Mouse (Mus musculus): ENCODE data around the gene Col9a1. TPM values are rescaled to one million over a fixed set of nuclear protein-coding genes. Genes with fewer than 3 reads are reported as not detected.

The Col9a1 gene
- total RNA-seq (2014; fragmentation: Nextera tagmentation) (not detected in 2 replicates), total RNA-seq (2017) (not detected in 2 replicates)

GRCm38 (mm10) chr1:24177224-24177851 is at the start of gene Col9a1:
Gene Col9a1 (plus strand): TSS chr1:24177610.
- no peak for ATAC-seq (replicated peaks; ENCODE audit: low FRiP score, low TSS enrichment, poor library complexity, severe bottlenecking)

GRCm38 (mm10) chr1:24127866-24128265 is 49.5 kb upstream of the Col9a1 start:
- ATAC-seq (replicated peaks; ENCODE audit: low FRiP score, low TSS enrichment, poor library complexity, severe bottlenecking), result no peak

- ATAC-seq (replicated peaks; ENCODE audit: low FRiP score, low TSS enrichment, poor library complexity, severe bottlenecking), result no peak
These were observed 43.6 kb upstream of the Col9a1 start for GRCm38 (mm10) chr1:24133853-24134252.

DNA sequence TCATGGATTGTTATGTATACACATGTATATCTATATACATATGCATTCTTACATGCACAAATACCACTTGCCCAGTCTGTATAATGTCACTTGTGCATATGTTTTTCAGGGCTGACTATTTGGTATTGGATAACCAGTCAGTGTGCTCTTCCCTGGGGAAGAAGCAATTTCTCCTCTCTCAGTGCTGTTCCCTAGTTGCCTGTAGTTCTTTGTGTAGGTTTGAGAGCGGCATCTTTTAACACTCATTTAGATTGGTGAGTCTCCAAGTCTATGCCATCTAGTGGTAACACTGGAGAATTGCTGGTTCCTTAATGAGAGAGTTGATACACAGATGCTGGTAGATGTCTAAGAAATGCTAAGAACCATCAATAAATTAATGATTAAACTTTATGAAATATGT is 42.6 kb upstream of the Col9a1 start:
- peak; percentile 71 for ATAC-seq (replicated peaks; ENCODE audit: low FRiP score, low TSS enrichment, poor library complexity, severe bottlenecking)

GRCm38 (mm10) chr1:24137133-24137532 is 40.3 kb upstream of the Col9a1 start:
- peak; percentile 87 for ATAC-seq (replicated peaks; ENCODE audit: low FRiP score, low TSS enrichment, poor library complexity, severe bottlenecking)

DNA sequence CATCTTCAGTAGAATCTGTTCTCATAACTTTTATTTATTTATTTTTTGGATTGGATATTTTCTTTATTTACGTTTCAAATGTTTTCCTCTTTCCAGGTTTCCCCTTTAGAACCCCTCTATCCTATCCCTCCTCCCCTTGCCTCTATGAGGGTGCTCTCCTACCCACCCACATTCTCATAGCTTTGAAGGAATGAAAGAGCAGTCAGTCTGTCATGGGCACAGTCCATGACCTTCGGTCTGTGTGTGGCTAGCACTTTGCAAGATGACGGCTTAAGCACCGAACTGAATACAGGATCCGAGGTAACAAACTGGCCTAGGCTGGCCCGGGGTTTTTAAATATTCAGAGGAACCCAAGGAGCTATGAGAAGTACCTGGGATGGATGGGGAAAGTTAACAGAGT is 36.9 kb upstream of the Col9a1 start:
- ATAC-seq (replicated peaks; ENCODE audit: low FRiP score, low TSS enrichment, poor library complexity, severe bottlenecking), result no peak

DNA sequence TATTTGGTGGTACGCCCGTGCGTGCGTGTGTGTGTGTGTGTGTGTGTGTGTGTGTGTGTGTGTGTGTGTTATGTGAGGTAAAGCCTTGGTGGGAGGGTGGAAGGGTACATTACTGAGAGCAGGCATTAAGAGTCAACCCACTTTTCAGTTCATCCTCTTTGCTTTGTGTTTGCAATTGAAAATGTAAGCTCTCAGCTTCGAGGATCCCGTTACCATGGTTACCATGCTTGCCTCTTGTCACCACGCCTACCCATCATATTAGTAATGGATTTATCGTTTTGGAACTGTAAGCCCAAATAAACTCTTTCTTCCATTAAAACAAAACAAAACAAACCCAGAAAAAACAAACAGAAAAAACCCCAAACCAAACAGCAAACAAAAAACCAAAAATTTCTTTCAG is 33.9 kb upstream of the Col9a1 start:
- ATAC-seq (replicated peaks; ENCODE audit: low FRiP score, low TSS enrichment, poor library complexity, severe bottlenecking), result no peak

- ATAC-seq (replicated peaks; ENCODE audit: low FRiP score, low TSS enrichment, poor library complexity, severe bottlenecking), result no peak
These were observed 19.7 kb upstream of the Col9a1 start for GRCm38 (mm10) chr1:24157751-24158150.

- ATAC-seq (replicated peaks; ENCODE audit: low FRiP score, low TSS enrichment, poor library complexity, severe bottlenecking), result no peak
These were observed 8.0 kb upstream of the Col9a1 start for GRCm38 (mm10) chr1:24169410-24169809.

DNA sequence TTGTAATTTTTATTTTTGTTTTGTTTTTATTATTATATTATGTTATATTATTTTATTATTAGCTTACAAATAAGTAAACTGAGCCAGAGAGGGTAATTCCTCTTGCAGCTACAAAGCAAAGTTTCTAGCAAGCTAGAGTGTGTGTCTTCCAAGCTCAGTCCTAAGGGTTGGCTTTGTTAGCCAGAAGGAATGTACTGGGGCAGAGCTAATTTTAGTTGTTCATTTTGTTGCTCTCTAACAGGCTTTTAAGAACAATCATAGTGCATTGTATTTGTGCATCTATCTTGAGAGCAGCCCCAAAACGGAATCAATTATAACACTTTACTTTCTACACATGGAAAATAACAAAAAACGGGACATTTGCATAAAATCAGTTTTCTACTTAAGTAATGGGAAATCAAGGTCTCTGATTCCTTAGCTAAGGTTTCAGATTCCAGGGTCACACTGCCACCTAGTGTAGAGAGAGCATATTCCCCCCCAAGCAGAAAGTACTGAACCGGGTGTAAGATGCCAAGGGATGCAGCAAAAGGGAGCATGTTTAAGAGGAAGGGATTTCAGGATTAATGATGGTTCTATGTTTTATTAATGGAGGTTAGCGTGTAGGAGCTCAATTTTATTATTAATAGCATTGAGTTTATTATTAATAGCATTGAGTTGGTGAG is 6.1 kb upstream of the Col9a1 start:
- ATAC-seq (replicated peaks; ENCODE audit: low FRiP score, low TSS enrichment, poor library complexity, severe bottlenecking), result no peak

DNA sequence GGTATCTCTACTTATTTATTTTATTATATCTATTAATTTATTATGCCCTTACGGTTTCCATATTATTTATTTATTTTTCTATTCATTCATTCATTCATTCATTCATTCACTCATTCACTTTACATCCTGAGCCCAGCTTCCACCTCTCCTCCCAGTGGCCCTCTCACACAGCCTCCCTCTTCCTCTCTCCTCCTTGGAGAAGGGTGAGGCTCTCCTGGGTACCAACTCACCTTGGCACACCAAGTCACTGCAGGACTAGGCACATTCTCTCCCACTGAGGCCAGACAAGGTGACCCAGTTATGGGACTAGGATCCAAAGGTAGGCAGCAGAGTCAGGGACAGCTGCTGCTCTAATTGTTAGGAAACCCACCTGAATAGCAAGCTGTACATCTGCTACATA is 5.5 kb upstream of the Col9a1 start:
- no peak for ATAC-seq (replicated peaks; ENCODE audit: low FRiP score, low TSS enrichment, poor library complexity, severe bottlenecking)

- ATAC-seq (replicated peaks; ENCODE audit: low FRiP score, low TSS enrichment, poor library complexity, severe bottlenecking), result no peak
These were observed 4.8 kb upstream of the Col9a1 start for GRCm38 (mm10) chr1:24172656-24173055.

- no peak for ATAC-seq (replicated peaks; ENCODE audit: low FRiP score, low TSS enrichment, poor library complexity, severe bottlenecking)
These were observed 1.6 kb upstream of the Col9a1 start for GRCm38 (mm10) chr1:24175761-24176160.

- ATAC-seq (replicated peaks; ENCODE audit: low FRiP score, low TSS enrichment, poor library complexity, severe bottlenecking), result no peak
These were observed 2.4 kb downstream of the Col9a1 start for GRCm38 (mm10) chr1:24179856-24180255.

DNA sequence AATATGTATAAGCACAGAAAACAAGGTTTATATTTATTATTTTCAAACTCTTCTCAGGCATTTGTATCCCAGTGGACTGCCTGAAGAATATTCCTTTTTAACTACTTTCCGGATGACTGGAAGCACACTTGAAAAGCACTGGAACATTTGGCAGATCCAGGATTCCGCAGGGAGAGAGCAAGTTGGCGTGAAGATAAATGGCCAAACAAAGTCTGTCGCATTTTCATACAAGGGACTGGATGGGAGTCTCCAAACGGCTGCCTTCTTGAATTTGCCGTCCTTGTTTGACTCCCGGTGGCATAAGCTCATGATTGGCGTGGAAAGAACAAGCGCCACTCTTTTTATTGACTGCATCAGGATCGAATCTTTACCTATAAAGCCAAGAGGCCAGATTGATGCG is 7.6 kb downstream of the Col9a1 start:
- ATAC-seq (replicated peaks; ENCODE audit: low FRiP score, low TSS enrichment, poor library complexity, severe bottlenecking), result no peak

DNA sequence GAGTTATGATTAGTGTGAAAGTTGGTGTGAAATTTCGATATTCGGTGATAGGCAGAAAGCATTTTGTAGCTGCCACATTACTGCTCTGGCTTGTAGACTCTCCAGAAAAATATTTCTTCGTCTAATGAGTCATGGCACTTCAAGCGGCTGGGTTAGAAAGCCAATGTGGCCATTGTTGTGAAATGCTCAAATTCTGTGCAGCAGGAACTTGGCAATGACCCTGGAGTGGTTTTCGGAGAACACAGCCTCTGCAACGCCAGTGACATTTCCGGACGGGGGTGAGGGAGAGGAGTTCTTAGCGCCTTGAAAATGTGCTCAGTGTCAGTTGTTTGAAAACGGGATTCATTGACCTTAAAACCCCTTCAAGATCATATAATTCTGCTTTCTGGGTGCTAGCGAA is 9.6 kb downstream of the Col9a1 start:
- no peak for ATAC-seq (replicated peaks; ENCODE audit: low FRiP score, low TSS enrichment, poor library complexity, severe bottlenecking)

- no peak for ATAC-seq (replicated peaks; ENCODE audit: low FRiP score, low TSS enrichment, poor library complexity, severe bottlenecking)
These were observed 14.3 kb downstream of the Col9a1 start for GRCm38 (mm10) chr1:24191668-24192067.

DNA sequence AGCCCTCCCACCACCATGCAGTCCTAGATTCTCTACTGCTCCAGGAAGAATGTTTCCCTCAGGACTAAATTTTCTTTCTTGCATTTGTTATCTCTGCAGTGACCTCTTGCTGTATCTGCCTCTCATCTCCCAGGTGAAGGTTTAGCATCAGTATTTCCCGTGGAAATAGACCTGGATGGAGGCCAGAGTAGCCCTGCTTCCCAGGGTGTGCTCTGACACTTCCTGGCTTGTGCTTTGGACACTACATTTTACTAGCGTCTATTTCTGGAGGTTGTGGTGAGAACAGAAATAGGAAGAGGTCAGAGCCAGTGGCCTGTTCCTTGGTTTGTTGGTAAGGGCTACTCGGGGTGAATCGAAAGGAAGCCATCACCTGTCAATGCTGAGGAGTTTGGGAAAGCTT is 16.7 kb downstream of the Col9a1 start:
- ATAC-seq (replicated peaks; ENCODE audit: low FRiP score, low TSS enrichment, poor library complexity, severe bottlenecking), result no peak

DNA sequence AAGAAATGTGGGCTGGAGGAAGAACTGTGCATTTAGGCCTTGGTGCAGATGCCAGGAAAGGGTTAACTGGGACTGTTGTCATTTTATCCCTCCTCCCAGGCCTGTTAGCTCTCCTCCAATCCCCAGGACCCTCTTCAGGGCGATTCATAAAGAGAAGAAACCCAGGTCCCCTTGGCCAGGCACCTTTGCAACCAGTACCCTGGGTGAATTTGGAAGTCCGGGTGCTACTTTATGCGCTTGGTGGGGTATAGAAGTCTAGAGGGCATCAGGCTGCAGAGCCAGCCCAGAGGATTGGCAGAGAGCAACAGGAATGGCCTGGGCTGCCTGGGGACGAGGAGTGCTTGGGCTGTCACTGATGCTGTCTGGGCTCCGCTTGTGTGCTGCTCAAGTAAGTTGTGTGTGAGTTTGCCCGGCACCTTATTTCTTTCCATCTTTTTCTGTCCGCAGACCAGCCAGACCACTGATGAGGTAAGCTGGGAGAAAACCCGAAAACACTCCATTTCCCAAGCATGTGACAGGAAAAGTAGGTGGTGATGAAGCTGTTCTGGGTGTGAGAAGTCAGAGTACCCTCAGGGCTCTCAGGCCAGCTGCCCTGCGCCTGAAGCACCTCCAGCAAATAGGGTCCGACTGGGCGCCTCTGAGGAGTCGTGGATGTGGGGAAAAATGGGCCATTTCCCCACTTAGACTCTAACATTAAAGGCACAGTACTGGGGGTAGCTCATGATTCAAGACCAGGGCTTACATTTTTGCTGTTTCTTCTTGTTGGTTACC is 17.8 kb downstream of the Col9a1 start:
- no peak for ATAC-seq (replicated peaks; ENCODE audit: low FRiP score, low TSS enrichment, poor library complexity, severe bottlenecking)

DNA sequence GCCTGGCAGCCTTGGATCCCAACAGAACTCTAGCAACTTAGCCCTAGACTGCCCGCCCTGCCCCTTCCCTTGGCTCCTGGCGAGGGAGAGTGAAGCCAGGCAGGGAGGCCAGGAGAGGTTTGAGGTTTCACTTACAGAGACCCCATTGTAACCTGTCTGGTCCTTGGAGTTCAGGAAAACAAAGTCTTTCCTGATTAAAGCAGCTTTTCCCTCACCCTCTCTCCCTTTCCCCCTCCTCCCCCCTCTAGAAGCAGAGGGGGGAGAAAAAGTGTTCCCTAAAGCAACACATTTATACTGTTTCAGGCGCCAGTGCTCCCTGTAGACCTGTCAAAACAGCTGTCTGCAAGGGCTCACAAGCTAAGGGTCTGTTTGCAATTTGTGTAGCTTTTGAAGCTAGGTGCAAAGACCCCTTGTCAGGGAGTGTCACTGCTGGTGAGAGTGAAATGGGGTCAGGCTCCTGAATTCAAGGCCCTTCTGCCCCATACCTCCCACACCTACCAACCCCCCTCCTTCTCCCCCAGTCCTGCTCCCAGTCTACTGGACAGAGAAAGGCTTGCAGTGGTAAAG is 18.6 kb downstream of the Col9a1 start:
- no peak for ATAC-seq (replicated peaks; ENCODE audit: low FRiP score, low TSS enrichment, poor library complexity, severe bottlenecking)

All from megakaryocyte-erythroid progenitor cell, adult 5-6 weeks (primary cell).